Mouse (Mus musculus): Measurements from ENCODE around the gene Cntnap1. TPM values are rescaled to one million over a fixed set of nuclear protein-coding genes. Genes with fewer than 3 reads are reported as not detected.

Cntnap1 gene
- polyA plus RNA-seq, 1 experiment from 2014 or later = 0.97 TPM

GRCm38 (mm10) chr11:101167211-101167962 is 2.9 kb upstream of the Cntnap1 start:
- H3K27ac ChIP-seq = no peak overlapping the region
- peaks cover 81% of the 10 kb centered on the region for H3K27me3 ChIP-seq
- H3K4me2 ChIP-seq (replicated peaks) = no peak overlapping the region
- ATAC-seq (ENCODE audit: low FRiP score) = no peak
- peaks cover 24% of the 10 kb centered on the region; the same call in 1 of the 2 replicates for H3K36me3 ChIP-seq
- peaks cover 39% of the 10 kb centered on the region for H3K4me1 ChIP-seq
- H3K9ac ChIP-seq = no peak overlapping the region
- 40% methylated on average over 19 of the region's 19 CpGs for WGBS
- no peaks in the 10 kb centered on the region for H3K9me3 ChIP-seq (replicated peaks)
- H3K4me3 ChIP-seq = no peak overlapping the region

- no peak overlapping the region for H3K27ac ChIP-seq
- WGBS = 51% methylated on average over 8 of the region's 8 CpGs
- no peak overlapping the region for H3K4me3 ChIP-seq
- H3K4me1 ChIP-seq = peaks cover 43% of the 10 kb centered on the region
- H3K9ac ChIP-seq = no peak overlapping the region
- H3K27me3 ChIP-seq = peaks cover 77% of the 10 kb centered on the region
- ATAC-seq (ENCODE audit: low FRiP score) = no peak
- H3K9me3 ChIP-seq (replicated peaks) = no peaks in the 10 kb centered on the region
- H3K36me3 ChIP-seq = peaks cover 19% of the 10 kb centered on the region; the same call in 1 of the 2 replicates
- no peak overlapping the region for H3K4me2 ChIP-seq (replicated peaks)
Observed at GRCm38 (mm10) chr11:101167963-101168300, 2.4 kb upstream of the Cntnap1 start.

GRCm38 (mm10) chr11:101168301-101168980 is 1.9 kb upstream of the Cntnap1 start:
- Histone ChIP-seq H3K4me1 (peaks cover 48% of the 10 kb centered on the region), H3K9me3 (replicated peaks) (no peaks in the 10 kb centered on the region), H3K27me3 (peaks cover 77% of the 10 kb centered on the region), H3K9ac (no peak overlapping the region), H3K27ac (no peak overlapping the region), H3K36me3 (peaks cover 15% of the 10 kb centered on the region; the same call in 1 of the 2 replicates), H3K4me2 (replicated peaks) (peak overlapping the region; percentile 93), H3K4me3 (peak overlapping the region; percentile 73; the same call in 1 of the 2 replicates)
- WGBS = 50% methylated on average over 18 of the region's 18 CpGs
- no peak for ATAC-seq (ENCODE audit: low FRiP score)

GRCm38 (mm10) chr11:101169301-101170107 is 819 bp upstream of the Cntnap1 start:
- 16% methylated on average over 17 of the region's 17 CpGs for WGBS
- Histone ChIP-seq H3K36me3 (0 out of 2 replicates have a peak, but pooled peaks cover 10% of the 10 kb centered on the region), H3K27ac (no peak overlapping the region), H3K9me3 (replicated peaks) (no peaks in the 10 kb centered on the region), H3K9ac (peak overlapping the region; percentile 82), H3K4me1 (peaks cover 50% of the 10 kb centered on the region), H3K4me2 (replicated peaks) (peak overlapping the region; percentile 93), H3K27me3 (peaks cover 74% of the 10 kb centered on the region), H3K4me3 (peak overlapping the region; percentile 73)
- ATAC-seq (ENCODE audit: low FRiP score) = no peak

- peak within 1 kb of the TSS; percentile 93 for H3K4me2 ChIP-seq (replicated peaks)
- H3K27me3 ChIP-seq = peaks cover 73% of the 10 kb centered on the region
- H3K27ac ChIP-seq = peak within 1 kb of the TSS; percentile 76
- H3K9me3 ChIP-seq (replicated peaks) = no peaks in the 10 kb centered on the region
- peak; percentile 96 for ATAC-seq (ENCODE audit: low FRiP score)
- 2% methylated on average over 49 of the region's 50 CpGs for WGBS
- peaks cover 50% of the 10 kb centered on the region for H3K4me1 ChIP-seq
- H3K4me3 ChIP-seq = peak within 1 kb of the TSS; percentile 73
- 0 out of 2 replicates have a peak, but pooled peaks cover 7% of the 10 kb centered on the region for H3K36me3 ChIP-seq
- H3K9ac ChIP-seq = peak within 1 kb of the TSS; percentile 82
Observed at GRCm38 (mm10) chr11:101170811-101171610, 688 bp downstream of the Cntnap1 start, which contains the start of gene Plekhh3. Gene Plekhh3, minus strand, starts transcription at chr11:101171351.

- Histone ChIP-seq H3K4me3 (peak overlapping the region; percentile 50), H3K4me1 (peaks cover 59% of the 10 kb centered on the region), H3K27me3 (peaks cover 73% of the 10 kb centered on the region), H3K9ac (peak overlapping the region; percentile 59), H3K4me2 (replicated peaks) (peak overlapping the region; percentile 93), H3K36me3 (0 out of 2 replicates have a peak, but pooled peaks cover 7% of the 10 kb centered on the region), H3K27ac (peak overlapping the region; percentile 76), H3K9me3 (replicated peaks) (no peaks in the 10 kb centered on the region)
- peak; percentile 53 for ATAC-seq (ENCODE audit: low FRiP score)
- under 1% methylated on average over 31 of the region's 31 CpGs for WGBS
Observed at GRCm38 (mm10) chr11:101171721-101172433, 1.6 kb downstream of the Cntnap1 start.

- H3K27me3 ChIP-seq = peaks cover 73% of the 10 kb centered on the region
- peak overlapping the region; percentile 93 for H3K4me2 ChIP-seq (replicated peaks)
- ATAC-seq (ENCODE audit: low FRiP score) = no peak
- H3K36me3 ChIP-seq = 0 out of 2 replicates have a peak, but pooled peaks cover 3% of the 10 kb centered on the region
- peak overlapping the region; percentile 59 for H3K9ac ChIP-seq
- H3K27ac ChIP-seq = peak overlapping the region; percentile 76
- WGBS = 10% methylated on average over 5 of the region's 5 CpGs
- H3K4me3 ChIP-seq = peak overlapping the region; percentile 50
- H3K9me3 ChIP-seq (replicated peaks) = no peaks in the 10 kb centered on the region
- peaks cover 59% of the 10 kb centered on the region for H3K4me1 ChIP-seq
Observed at GRCm38 (mm10) chr11:101172434-101172815, 2.1 kb downstream of the Cntnap1 start.

GRCm38 (mm10) chr11:101173112-101173511 is 2.8 kb downstream of the Cntnap1 start:
- H3K4me2 ChIP-seq (replicated peaks) = peak overlapping the region; percentile 62

GRCm38 (mm10) chr11:101173631-101174388 is 3.5 kb downstream of the Cntnap1 start:
- Histone ChIP-seq H3K36me3 (no peaks in the 10 kb centered on the region), H3K4me2 (replicated peaks) (peak overlapping the region; percentile 62), H3K27ac (peak overlapping the region; percentile 62; the same call in 1 of the 2 replicates), H3K27me3 (peaks cover 73% of the 10 kb centered on the region), H3K4me3 (peak overlapping the region; percentile 27), H3K4me1 (peaks cover 64% of the 10 kb centered on the region), H3K9ac (peak overlapping the region; percentile 50), H3K9me3 (replicated peaks) (no peaks in the 10 kb centered on the region)
- ATAC-seq (ENCODE audit: low FRiP score) = peak; percentile 55
- under 1% methylated on average over 61 of the region's 61 CpGs for WGBS

More at GRCm38 (mm10) chr11:101173112-101173511, 2.8 kb downstream of the Cntnap1 start:
- Histone ChIP-seq H3K4me3 (0 out of 2 replicates have a peak overlapping the region, but pooled peaks have one; percentile 27), H3K9ac (peak overlapping the region; percentile 50; the same call in 1 of the 2 replicates), H3K36me3 (no peaks in the 10 kb centered on the region), H3K9me3 (replicated peaks) (no peaks in the 10 kb centered on the region), H3K27ac (0 out of 2 replicates have a peak overlapping the region, but pooled peaks have one; percentile 50), H3K4me1 (peaks cover 61% of the 10 kb centered on the region), H3K27me3 (peaks cover 73% of the 10 kb centered on the region)
- 5% methylated on average over 11 of the region's 11 CpGs for WGBS
- ATAC-seq (ENCODE audit: low FRiP score) = no peak

GRCm38 (mm10) chr11:101174389-101174745 is 4.0 kb downstream of the Cntnap1 start:
- whole genome bisulfite sequencing = 29% methylated on average over 9 of the region's 9 CpGs
- H3K4me2 ChIP-seq (replicated peaks) = peak overlapping the region; percentile 62
- no peaks in the 10 kb centered on the region for H3K36me3 ChIP-seq
- no peak for ATAC-seq (ENCODE audit: low FRiP score)
- peaks cover 73% of the 10 kb centered on the region for H3K27me3 ChIP-seq
- peaks cover 59% of the 10 kb centered on the region for H3K4me1 ChIP-seq
- peak overlapping the region; percentile 27 for H3K4me3 ChIP-seq
- H3K9ac ChIP-seq = peak overlapping the region; percentile 50; the same call in 1 of the 2 replicates
- H3K9me3 ChIP-seq (replicated peaks) = no peaks in the 10 kb centered on the region
- H3K27ac ChIP-seq = no peak overlapping the region

All from hindbrain, embryonic 12.5 days (tissue).